Mouse (Mus musculus) megakaryocyte, adult 5-6 weeks (primary cell): Measurements from ENCODE around the gene Best3. TPM values are rescaled to one million over a fixed set of nuclear protein-coding genes. Genes with fewer than 3 reads are reported as not detected.
A peak's percentile ranks its signal among the peaks of the same experiment; 100 is the strongest.
"Not testable (repeated sequence)": the region's sequence is repeated elsewhere in the genome, so short reads cannot be mapped to it uniquely, and the experiment has no call there.

ENCODE experiments used
- ATAC-seq: 2 replicates; pipeline ENCODE4 v1.8.0; 2016; ENCODE audit warnings: mild to moderate bottlenecking, inconsistent platforms; ENCODE audit not compliant: poor library complexity, severe bottlenecking
- total RNA-seq, 2 experiments: library from RNA; stranded (forward) in 1 of 2; stranded (reverse) in 1 of 2; fragments of 153-499, 151-499 nt in 1 of 2; fragments of 221-1000, 200-1000 nt in 1 of 2; gene quantifications; 2 replicates each; pipeline versions ENCODE4 v1.2.3 to v1.2.4; 2015 to 2017

Gene Best3
- total RNA-seq, 2 experiments from 2014 or later: not detected

DNA sequence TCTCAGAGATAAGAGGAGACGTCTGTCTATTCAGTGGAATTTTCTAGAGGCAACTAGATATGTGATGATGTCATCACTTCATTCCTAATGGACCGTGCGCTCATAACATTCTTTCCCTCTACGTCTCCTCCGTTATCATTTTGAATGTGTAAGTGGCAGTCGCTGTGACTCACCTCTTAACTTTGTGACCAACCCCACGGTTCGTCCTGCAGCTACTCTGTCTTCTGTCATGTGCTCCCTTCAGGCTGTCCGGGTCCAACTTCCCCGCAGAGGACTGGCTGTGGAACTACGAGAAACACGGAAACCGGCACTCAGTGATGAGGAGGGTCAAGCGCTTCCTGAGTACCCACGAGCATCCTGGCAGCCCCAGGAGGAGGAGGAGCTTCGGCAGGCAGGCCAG is 37.6 kb downstream of the Best3 start:
- ATAC-seq: peak; percentile 18; the same call in 1 of the 2 replicates

DNA sequence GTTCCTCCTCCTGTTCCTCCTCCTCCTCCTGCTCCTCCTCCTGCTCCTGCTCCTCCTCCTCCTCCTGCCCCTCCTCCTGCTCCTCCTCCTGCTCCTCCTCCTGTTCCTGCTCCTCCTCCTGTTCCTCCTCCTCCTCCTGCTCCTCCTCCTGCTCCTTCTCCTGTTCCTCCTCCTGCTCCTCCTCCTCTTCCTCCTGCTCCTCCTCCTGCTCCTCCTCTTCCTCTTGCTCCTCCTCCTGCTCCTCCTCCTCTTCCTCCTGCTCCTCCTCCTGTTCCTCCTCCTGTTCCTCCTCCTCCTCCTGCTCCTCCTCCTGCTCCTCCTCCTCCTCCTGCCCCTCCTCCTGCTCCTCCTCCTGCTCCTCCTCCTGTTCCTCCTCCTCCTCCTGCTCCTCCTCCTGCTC is 39.7 kb downstream of the Best3 start:
- ATAC-seq: not testable (repeated sequence)

DNA sequence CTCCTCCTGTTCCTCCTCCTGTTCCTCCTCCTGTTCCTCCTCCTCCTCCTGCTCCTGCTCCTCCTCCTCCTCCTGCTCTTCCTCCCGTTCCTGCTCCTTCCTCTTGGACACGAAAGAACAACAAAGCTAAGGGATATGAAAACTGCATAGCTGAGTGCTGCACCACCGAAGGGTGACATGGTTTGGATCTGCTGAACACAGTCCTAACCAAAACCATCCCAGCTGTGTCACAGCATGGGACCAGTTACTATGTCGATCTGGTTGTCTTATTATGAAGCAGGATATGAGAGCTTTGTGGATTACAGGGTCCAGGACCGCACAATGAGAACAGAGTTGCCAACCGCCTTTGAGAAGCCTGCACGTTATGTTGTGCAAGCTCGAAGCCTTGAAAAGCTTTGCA is 40.1 kb downstream of the Best3 start:
- 0 out of 2 replicates have a peak, but pooled peaks have one; percentile 24 for ATAC-seq

DNA sequence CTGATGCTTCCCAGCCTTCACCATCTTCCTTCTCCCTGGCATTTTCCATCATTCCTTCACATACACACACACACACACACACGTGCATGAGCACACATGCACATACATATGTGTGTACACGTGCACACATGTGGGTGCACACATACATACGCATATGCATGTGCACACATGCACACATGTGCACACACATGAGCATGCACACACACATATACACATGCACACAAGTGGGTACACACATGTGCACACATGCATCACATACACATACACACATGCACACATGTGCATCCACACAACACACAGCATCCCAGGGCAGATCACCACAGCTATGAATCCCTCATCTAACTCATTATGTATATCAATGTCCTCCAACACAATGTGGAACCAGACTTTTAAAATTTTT is 45.0 kb downstream of the Best3 start:
- ATAC-seq: no peak

- peak; percentile 91 for ATAC-seq
These were observed 47.7 kb downstream of the Best3 start for GRCm38 (mm10) chr10:117033785-117034184.

DNA sequence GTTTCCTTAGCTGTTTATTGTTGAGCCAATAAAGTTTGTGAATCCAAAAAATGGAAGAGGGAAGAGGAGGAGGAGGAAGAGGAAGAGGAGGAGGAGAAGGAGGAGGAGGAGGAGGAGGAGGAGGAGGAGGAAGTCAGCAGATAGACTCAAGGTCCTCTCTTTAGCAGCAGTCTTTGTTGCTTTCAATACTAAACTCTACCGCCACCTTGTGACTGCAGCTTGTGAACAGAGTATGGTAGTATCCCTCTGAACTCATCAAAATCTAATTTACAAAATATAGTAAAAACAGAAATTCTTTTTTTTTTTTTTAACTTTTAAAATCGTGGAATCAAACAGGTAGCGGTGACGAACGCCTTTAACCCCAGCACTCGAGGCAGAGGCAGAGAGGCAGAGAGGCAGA is 54.2 kb downstream of the Best3 start:
- no peak for ATAC-seq

- no peak for ATAC-seq
These were observed 56.2 kb downstream of the Best3 start for GRCm38 (mm10) chr10:117042295-117042694.

GRCm38 (mm10) chr10:117043497-117044166 is 57.5 kb downstream of the Best3 start:
- ATAC-seq: 0 out of 2 replicates have a peak, but pooled peaks have one; percentile 7

GRCm38 (mm10) chr10:117045175-117046056 is 59.3 kb downstream of the Best3 start, which contains the start of gene Lrrc10:
Gene Lrrc10 (plus strand): TSS chr10:117045341.
- peak; percentile 28; the same call in 1 of the 2 replicates for ATAC-seq

DNA sequence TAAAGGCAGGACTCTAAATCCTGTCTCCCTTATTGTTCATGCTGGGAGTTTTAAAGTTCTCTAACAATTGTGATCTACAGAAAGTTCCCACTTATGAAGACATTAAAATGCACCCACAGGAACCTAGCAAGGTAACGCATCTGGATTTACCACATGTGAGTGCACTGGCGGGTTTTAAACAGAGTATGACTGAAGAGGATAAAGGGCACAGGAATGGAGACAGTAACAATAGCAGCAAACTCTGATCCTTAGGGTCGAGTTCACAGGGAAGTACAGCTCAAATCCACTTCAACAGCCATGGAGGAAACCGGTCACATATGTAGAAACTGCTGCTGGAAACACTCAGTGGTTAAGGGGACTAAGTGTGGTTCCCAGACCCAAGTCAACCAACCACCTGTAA is 63.1 kb downstream of the Best3 start:
- no peak for ATAC-seq

DNA sequence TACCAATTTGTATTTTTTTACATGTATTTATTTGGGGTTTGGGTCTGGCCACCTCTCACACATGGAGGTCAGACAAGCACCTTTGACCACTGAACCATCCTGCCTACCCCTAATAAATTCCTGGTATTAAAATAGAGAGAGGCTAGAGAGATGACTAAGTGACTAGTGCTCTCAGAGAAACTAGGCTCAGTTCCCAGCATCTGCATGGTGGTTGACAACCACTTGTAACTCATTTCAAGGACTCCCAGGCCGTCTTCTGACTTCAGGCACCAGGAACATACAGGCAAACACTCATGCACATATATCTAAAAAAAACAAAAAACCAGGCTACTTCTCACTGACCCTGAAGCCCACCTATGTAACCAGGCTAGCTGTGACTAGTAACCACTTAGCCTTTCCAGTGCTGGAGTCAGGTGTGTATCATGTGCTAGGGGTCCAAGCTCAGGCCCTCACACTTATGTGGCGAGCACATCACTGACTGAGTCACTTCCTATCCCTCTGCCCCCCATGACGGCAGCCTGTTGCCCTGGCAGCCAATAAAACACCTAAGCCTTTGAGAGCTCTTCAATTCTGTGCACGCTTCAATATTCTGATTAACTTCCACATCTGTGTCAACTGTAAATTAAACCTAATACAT is 64.0 kb downstream of the Best3 start:
- ATAC-seq: no peak

DNA sequence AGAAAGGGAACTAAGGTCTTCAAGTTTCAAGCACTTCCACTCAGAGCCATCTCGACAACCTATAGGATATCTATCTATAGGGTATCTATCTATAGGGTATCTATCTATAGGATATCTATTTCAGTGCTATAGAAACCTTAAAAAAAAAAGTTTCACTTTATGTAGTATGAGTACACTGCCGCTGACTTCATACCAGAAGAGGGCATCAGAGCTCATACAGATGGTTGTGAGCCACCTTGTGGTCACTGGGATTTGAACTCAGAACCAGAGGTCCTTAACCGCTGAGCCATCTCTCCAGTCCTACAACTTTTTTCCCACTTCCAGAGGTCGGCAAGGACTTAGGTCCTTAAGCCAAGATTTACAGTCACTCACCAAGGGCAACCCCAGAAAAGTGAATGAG is 69.6 kb downstream of the Best3 start:
- ATAC-seq: no peak

DNA sequence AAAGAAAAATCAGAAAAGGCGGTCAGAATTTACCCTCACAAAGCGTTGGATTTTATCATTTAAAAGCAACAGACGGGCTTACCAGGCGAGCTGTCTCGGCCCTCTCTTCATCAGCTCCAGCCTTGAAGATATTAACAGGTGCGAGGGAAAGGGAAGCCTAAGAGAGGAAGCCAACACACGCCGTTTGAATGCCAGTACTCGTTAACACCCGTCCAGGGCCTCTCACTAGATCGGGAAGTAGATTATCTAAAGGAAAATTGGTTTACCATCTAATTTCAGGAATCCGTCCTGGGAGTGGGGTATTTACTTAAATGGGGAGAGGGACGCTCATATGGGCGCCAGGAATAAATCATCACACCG is 76.8 kb downstream of the Best3 start:
- ATAC-seq: 0 out of 2 replicates have a peak, but pooled peaks have one; percentile 17

DNA sequence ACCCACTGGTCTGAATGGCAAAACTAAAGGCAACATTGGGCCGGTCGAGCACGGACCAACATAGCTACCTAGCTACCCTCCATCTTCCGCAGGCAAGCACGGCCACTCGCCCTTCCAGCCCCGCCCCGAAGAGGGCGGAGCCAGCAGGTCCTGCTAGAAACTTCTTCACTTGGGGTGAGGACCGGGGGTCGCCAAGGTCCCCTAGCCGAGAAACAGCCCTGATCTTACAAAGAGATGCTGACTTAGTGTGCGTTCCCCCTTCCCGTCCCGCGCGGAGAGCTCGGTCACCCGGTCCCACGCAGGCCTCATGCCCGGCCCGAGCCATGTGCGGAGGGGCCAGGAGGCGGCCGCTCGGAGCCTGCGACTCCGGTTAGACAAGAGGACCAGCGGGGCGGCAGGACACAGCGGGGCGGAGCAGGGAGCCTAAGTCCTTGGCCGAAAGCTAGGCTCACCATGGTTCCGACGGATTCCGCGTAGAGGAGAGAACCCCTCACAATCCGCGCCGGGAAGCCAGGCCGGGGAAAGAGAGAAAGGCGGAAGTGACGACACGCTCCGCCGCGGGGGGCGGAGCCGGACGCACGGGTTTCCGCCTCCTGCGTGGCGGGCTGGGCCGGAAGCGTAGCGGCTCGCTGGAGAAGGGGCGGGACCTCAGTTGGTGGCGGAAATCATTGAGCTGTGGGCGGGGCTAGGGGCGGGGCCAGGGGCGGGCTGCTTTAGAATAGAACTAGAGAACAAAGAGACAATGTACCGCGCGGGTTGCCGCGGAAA is 77.3 kb downstream of the Best3 start, which contains the start of gene Cct2:
Cct2 (minus strand) TSS at position 561 of the 768 bp plus-strand sequence.
- peak; percentile 95 for ATAC-seq

DNA sequence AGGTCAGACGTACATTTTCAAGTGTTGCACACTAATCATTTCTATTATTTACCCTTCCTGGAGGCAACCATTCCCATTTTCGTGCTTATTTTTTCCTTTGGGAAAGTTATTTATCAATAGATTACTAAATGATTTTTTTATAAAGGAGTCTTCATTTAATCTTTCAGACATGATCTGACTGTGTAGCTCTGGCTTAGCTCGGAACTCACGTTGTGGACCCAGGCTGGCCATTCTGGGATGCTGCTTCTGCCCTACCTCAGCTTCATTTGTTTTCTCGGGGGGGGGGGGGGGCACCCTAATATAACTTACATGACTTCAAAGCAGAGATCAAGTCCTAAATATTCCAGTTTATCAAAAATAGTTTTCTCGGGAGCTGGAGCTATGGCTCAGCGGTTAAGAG is 78.0 kb downstream of the Best3 start:
- no peak for ATAC-seq

DNA sequence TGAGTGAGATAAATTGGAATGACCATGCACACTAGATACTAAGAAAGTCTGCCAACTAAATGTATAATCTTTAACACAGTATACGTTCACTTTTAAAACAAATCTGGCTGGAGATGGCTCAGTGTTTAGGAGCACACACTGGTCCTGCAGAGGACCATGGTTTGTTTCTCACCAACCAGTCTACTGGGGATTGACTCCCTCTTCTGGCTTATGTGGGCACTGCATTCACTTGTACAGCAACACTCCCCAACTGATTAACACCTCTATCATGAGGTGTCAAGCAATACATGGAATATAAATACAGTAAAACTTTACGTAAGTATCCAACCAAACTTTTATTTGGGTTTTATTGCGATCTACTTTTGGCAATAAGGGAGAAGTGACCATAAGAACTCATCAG is 83.0 kb downstream of the Best3 start:
- no peak for ATAC-seq

GRCm38 (mm10) chr10:117072191-117072888 is 86.2 kb downstream of the Best3 start:
- ATAC-seq: peak; percentile 91

GRCm38 (mm10) chr10:117073176-117073575 is 87.1 kb downstream of the Best3 start:
- no peak for ATAC-seq
